Mouse (Mus musculus): ENCODE measurements around the gene Naa25. TPM values are rescaled to one million over a fixed set of nuclear protein-coding genes. Genes with fewer than 3 reads are reported as not detected.
"Not testable (repeated sequence)": the region's sequence is repeated elsewhere in the genome, so short reads cannot be mapped to it uniquely, and the experiment has no call there.

Gene Naa25
- polyA plus RNA-seq, 1 experiment, result 14.4 TPM

DNA sequence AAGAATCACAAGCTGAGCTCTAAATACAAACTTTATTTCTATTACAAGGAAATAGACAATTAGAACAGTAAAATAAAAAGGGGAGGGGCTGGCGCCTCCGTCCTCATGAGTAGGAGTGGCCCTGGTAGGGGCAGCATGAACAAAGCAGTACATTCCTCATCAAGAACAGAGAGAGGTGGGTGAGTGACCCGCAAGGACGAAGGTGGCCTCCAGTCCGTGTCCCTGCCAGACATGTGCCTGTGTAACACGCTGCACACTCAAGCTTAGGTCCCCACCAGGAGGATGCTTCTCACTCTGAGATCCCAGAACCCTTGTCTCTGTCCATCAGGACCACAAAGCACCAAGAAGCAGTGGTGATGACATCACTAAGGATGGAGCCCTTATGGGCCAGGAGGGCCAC is 26.0 kb upstream of the Naa25 start:
- H3K27me3 ChIP-seq (ENCODE audit: control insufficient read depth, insufficient read depth, low read length), result no peaks in the 10 kb centered on the region
- no peak overlapping the region for H3K4me3 ChIP-seq (ENCODE audit: control insufficient read depth, insufficient read depth, low read length)
- 96% methylated on average over 6 of the region's 6 CpGs for WGBS
- no peak for DNase-seq
- H3K36me3 ChIP-seq (ENCODE audit: control insufficient read depth, insufficient read depth, low read length), result peaks cover 30% of the 10 kb centered on the region
- no peak overlapping the region for H3K27ac ChIP-seq (ENCODE audit: control insufficient read depth, insufficient read depth, low read length)
- no peak for TF ChIP-seq CTCF (IDR thresholded peaks at IDR 0.05; ENCODE audit: borderline replicate concordance, control insufficient read depth, extremely low read depth, insufficient read depth, low read length, poor library complexity)
- TF ChIP-seq POLR2A (IDR thresholded peaks at IDR 0.05; ENCODE audit: control insufficient read depth, extremely low read depth, insufficient read depth, low read length, poor library complexity), result no peak
- H3K4me1 ChIP-seq (replicated peaks; ENCODE audit: control insufficient read depth, insufficient read depth, low read length), result no peaks in the 10 kb centered on the region

DNA sequence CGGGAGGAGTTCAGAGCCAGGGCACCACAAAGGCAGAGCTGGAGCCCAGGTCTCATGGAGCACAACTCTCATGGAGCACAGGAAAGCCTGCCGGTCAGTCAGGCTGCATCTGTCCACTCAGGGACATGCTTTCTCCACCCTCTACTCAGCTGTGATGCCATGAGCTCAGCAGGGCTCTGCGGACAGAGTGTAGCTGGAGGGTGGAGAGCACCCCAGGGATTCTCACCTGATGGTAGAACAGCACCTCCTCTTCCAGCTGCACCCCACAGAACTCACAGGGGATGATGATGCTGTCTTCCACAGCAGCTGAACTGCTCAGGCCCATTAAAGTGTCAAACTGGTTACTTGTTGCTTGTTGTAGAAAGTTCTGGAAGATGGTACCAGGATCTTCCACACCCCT is 22.9 kb upstream of the Naa25 start:
- DNase-seq, result no peak
- H3K4me3 ChIP-seq (ENCODE audit: control insufficient read depth, insufficient read depth, low read length), result no peak overlapping the region
- H3K27ac ChIP-seq (ENCODE audit: control insufficient read depth, insufficient read depth, low read length), result no peak overlapping the region
- TF ChIP-seq CTCF (IDR thresholded peaks at IDR 0.05; ENCODE audit: borderline replicate concordance, control insufficient read depth, extremely low read depth, insufficient read depth, low read length, poor library complexity) (no peak), POLR2A (IDR thresholded peaks at IDR 0.05; ENCODE audit: control insufficient read depth, extremely low read depth, insufficient read depth, low read length, poor library complexity) (no peak)
- H3K27me3 ChIP-seq (ENCODE audit: control insufficient read depth, insufficient read depth, low read length), result no peaks in the 10 kb centered on the region
- 97% methylated on average over 3 of the region's 3 CpGs for WGBS
- peaks cover 20% of the 10 kb centered on the region for H3K36me3 ChIP-seq (ENCODE audit: control insufficient read depth, insufficient read depth, low read length)
- no peaks in the 10 kb centered on the region for H3K4me1 ChIP-seq (replicated peaks; ENCODE audit: control insufficient read depth, insufficient read depth, low read length)

DNA sequence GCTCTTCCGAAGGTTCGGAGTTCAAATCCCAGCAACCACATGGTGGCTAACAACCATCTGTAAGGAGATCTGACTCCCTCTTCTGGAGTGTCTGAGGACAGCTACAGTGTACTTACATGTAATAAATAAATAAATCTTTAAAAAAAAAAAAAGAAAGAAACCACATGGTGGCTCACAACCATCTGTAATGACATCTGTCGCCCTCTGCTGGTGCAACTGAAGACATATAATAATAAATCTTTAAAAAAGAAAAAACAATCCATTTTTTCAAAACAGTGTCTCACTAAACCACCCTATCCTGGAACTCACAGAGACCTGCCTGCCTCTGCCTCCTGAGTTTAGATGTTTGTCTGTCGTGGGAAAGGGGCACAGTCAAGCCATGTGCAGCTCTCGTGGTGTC is 20.8 kb upstream of the Naa25 start:
- peak; percentile 30 for DNase-seq
- H3K4me1 ChIP-seq (replicated peaks; ENCODE audit: control insufficient read depth, insufficient read depth, low read length); H3K27ac ChIP-seq (ENCODE audit: control insufficient read depth, insufficient read depth, low read length); H3K27me3 ChIP-seq (ENCODE audit: control insufficient read depth, insufficient read depth, low read length); H3K4me3 ChIP-seq (ENCODE audit: control insufficient read depth, insufficient read depth, low read length): not testable (repeated sequence)
- H3K36me3 ChIP-seq (ENCODE audit: control insufficient read depth, insufficient read depth, low read length), result peaks cover 19% of the 10 kb centered on the region
- 68% methylated on average over 5 of the region's 5 CpGs for WGBS

DNA sequence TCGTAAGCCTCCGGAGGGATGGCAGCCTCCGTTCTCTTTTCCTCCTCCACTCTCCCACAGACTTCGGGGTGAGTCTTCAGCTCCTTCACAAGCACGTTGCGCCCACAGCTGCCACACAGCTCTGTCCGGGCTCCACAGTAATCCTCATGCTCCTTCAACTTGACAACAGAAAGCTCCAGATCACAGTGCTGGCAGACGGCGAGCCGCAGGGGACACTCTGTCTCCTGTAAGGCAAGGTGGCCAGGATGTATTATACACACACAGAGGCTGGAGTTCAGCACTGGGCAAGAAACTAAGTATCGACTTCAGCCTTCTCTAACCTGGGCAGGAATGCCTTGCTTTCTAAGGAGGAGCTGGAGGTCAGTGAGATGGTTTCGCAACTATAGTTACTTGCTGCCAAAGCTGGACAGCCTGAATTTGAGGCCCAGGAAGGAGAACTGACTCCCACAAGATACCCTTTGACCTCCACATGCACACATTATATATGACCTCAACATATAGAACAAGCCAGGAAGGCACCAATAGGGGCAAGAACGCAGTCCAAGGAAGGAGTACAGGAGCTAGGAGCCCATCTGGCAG is 19.0 kb upstream of the Naa25 start:
- TF ChIP-seq CTCF (IDR thresholded peaks at IDR 0.05; ENCODE audit: borderline replicate concordance, control insufficient read depth, extremely low read depth, insufficient read depth, low read length, poor library complexity) (no peak), POLR2A (IDR thresholded peaks at IDR 0.05; ENCODE audit: control insufficient read depth, extremely low read depth, insufficient read depth, low read length, poor library complexity) (no peak)
- Histone ChIP-seq H3K4me1 (replicated peaks; ENCODE audit: control insufficient read depth, insufficient read depth, low read length) (0 out of 2 replicates have a peak, but pooled peaks cover 2% of the 10 kb centered on the region), H3K27me3 (ENCODE audit: control insufficient read depth, insufficient read depth, low read length) (no peaks in the 10 kb centered on the region), H3K4me3 (ENCODE audit: control insufficient read depth, insufficient read depth, low read length) (no peak overlapping the region), H3K36me3 (ENCODE audit: control insufficient read depth, insufficient read depth, low read length) (peaks cover 11% of the 10 kb centered on the region), H3K27ac (ENCODE audit: control insufficient read depth, insufficient read depth, low read length) (no peak overlapping the region)
- 96% methylated on average over 13 of the region's 13 CpGs for WGBS
- DNase-seq, result no peak

DNA sequence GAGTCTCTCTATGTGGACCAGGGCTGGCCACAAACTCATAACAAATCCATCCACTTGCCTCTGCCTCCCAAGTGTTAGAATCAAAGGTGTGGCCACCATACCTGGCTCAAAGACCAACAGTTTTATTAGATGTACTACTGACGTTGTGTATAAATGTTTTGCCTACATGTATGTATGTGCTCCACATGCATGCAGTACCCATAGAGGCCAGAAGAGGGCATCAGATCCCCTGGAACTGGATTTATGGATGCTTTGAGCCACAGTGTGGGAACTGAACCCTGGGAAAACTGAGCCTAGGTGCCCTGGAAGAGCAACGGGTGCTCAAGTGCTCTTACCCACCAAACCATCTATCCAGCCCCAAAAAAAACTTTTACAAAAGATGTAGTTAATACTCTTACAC is 17.0 kb upstream of the Naa25 start:
- no peak for DNase-seq
- no peak overlapping the region for H3K27ac ChIP-seq (ENCODE audit: control insufficient read depth, insufficient read depth, low read length)
- TF ChIP-seq POLR2A (IDR thresholded peaks at IDR 0.05; ENCODE audit: control insufficient read depth, extremely low read depth, insufficient read depth, low read length, poor library complexity) (no peak), CTCF (IDR thresholded peaks at IDR 0.05; ENCODE audit: borderline replicate concordance, control insufficient read depth, extremely low read depth, insufficient read depth, low read length, poor library complexity) (no peak)
- WGBS, result 100% methylated on average over 2 of the region's 2 CpGs
- no peaks in the 10 kb centered on the region for H3K36me3 ChIP-seq (ENCODE audit: control insufficient read depth, insufficient read depth, low read length)
- no peaks in the 10 kb centered on the region for H3K27me3 ChIP-seq (ENCODE audit: control insufficient read depth, insufficient read depth, low read length)
- no peak overlapping the region for H3K4me3 ChIP-seq (ENCODE audit: control insufficient read depth, insufficient read depth, low read length)
- H3K4me1 ChIP-seq (replicated peaks; ENCODE audit: control insufficient read depth, insufficient read depth, low read length), result 0 out of 2 replicates have a peak, but pooled peaks cover 2% of the 10 kb centered on the region

DNA sequence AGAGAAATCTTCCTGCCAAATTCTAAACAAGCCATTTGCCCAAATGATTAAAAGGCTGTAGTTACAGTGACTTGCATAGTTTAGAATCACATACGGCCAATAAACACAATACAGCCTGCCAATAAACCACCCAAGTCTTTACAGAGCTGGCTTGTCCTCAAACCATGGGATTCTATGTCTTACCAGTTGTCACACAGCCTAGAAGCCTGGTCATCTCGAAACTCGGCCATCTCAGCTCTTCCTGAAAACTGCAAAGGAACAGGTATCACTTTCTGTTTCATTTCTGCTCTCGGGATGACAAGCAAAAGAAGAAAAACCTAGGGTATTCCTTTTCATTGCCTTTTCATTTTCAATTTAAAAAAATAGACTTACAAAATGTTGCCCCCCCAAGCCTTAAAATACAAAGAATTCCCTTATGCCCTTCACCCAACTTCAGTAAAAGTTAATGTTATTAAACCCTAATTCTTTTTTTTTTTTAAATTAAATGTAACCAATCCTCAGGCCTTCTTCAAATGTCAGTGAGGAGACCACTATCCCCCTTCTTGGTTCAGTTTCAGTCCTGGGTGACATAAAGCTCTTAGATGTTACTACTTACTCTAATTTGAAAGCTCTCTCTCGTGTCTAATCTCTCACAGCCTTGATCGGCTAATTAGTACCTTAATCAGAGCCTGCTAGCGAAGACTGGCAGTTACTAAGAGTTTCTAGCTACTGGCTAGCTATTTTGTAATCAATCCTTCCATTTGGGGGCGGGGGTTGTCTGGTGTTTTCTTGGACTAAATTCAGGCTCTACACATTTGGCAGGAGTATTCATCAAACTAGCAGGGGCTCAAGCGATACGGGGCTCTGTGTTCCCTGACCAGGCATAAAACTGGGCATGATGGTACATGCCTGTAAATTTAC is 13.6 kb upstream of the Naa25 start:
- no peak for DNase-seq
- 29% methylated on average over 10 of the region's 10 CpGs for WGBS

More for the DNA sequence above, 13.6 kb upstream of the Naa25 start:
- no peak for TF ChIP-seq POLR2A (IDR thresholded peaks at IDR 0.05; ENCODE audit: control insufficient read depth, extremely low read depth, insufficient read depth, low read length, poor library complexity)
- TF ChIP-seq CTCF (IDR thresholded peaks at IDR 0.05; ENCODE audit: borderline replicate concordance, control insufficient read depth, extremely low read depth, insufficient read depth, low read length, poor library complexity), result no peak
- H3K27me3 ChIP-seq (ENCODE audit: control insufficient read depth, insufficient read depth, low read length), result no peaks in the 10 kb centered on the region
- H3K4me1 ChIP-seq (replicated peaks; ENCODE audit: control insufficient read depth, insufficient read depth, low read length), result 0 out of 2 replicates have a peak, but pooled peaks cover 2% of the 10 kb centered on the region
- H3K27ac ChIP-seq (ENCODE audit: control insufficient read depth, insufficient read depth, low read length), result no peak overlapping the region
- no peaks in the 10 kb centered on the region for H3K36me3 ChIP-seq (ENCODE audit: control insufficient read depth, insufficient read depth, low read length)
- H3K4me3 ChIP-seq (ENCODE audit: control insufficient read depth, insufficient read depth, low read length), result no peak overlapping the region
